Mouse (Mus musculus) liver, postnatal 0 days (tissue): Measurements from ENCODE around the gene Suv39h1. TPM values are rescaled to one million over a fixed set of nuclear protein-coding genes. Genes with fewer than 3 reads are reported as not detected.

ENCODE experiments used
- ATAC-seq: fragments of 200-750 bp; cut with Nextera tagmentation; 2 replicates; pipeline ENCODE4 v1.8.0; 2017; ENCODE audit warnings: mild to moderate bottlenecking, moderate library complexity
- DNase-seq: peaks from one replicate; pipeline ENCODE4 v3.0.0-alpha.2; 2016
- H3K27ac ChIP-seq: fragments of 300-500 bp; sonication (generic); 2 replicates; pipeline ENCODE4 v1.5.1; 2014; ENCODE audit warnings: antibody characterized with exemption, moderate library complexity, mild to moderate bottlenecking, low read depth
- H3K27me3 ChIP-seq: fragments of 300-500 bp; sonication (generic); 2 replicates; pipeline ENCODE4 v1.6.1; 2014; ENCODE audit warnings: low read length, control low read depth, mixed read lengths; ENCODE audit not compliant: insufficient read depth
- H3K36me3 ChIP-seq: fragments of 300-500 bp; sonication (generic); replicated peaks from 2 replicates; pipeline ENCODE4 v1.6.1; 2014; ENCODE audit warnings: mild to moderate bottlenecking, control low read depth, low read length, moderate library complexity, mixed read lengths; ENCODE audit not compliant: insufficient read depth
- H3K4me1 ChIP-seq: fragments of 300-500 bp; sonication (generic); 2 replicates; pipeline ENCODE4 v1.6.1; 2014; ENCODE audit warnings: antibody characterized with exemption, mild to moderate bottlenecking, control low read depth; ENCODE audit not compliant: insufficient read depth
- H3K4me2 ChIP-seq: fragments of 300-500 bp; sonication (generic); 2 replicates; pipeline ENCODE4 v1.6.1; 2014; ENCODE audit warnings: low read depth, mild to moderate bottlenecking, low read length, moderate library complexity, mixed read lengths
- H3K4me3 ChIP-seq: fragments of 300-500 bp; sonication (generic); 2 replicates; pipeline ENCODE4 v1.5.1; 2014; ENCODE audit warnings: low read depth, low read length
- H3K9ac ChIP-seq: fragments of 300-500 bp; sonication (generic); replicated peaks from 2 replicates; pipeline ENCODE4 v1.6.1; 2014; ENCODE audit warnings: mild to moderate bottlenecking, moderate library complexity
- H3K9me3 ChIP-seq: fragments of 300-500 bp; sonication (generic); 2 replicates; pipeline ENCODE4 v1.6.1; 2016; ENCODE audit warnings: mild to moderate bottlenecking, control low read depth, low read length, mixed read lengths
- CTCF ChIP-seq: sonication (generic); IDR thresholded peaks from 2 replicates; pipeline ENCODE4 v1.5.1; 2016; ENCODE audit warnings: antibody characterized with exemption, low read depth
- EP300 ChIP-seq: IDR thresholded peaks from 2 replicates; pipeline ENCODE4 v1.6.1; 2016; ENCODE audit warnings: antibody characterized with exemption, low read depth, mild to moderate bottlenecking
- WGBS: fragments of 180-500 bp; shearing (Covaris S2); extraction: QIAGEN DNeasy Blood & Tissue Kit; methylation state at CpG from one replicate; pipeline ENCODE4 v1.1.7; 2014; ENCODE audit not compliant: insufficient replicate concordance; 5-methylcytosine and 5-hydroxymethylcytosine counted together
- polyA plus RNA-seq: library from polyadenylated mRNA; unstranded; fragments of >200 nt; fragmentation: Nextera tagmentation; extraction: Ambion mirVana; gene quantifications from 2 replicates; pipeline ENCODE4 v1.2.1, GENCODE M21; 2015

Gene Suv39h1
- 13.9 and 15.8 TPM in 2 replicates for polyA plus RNA-seq

GRCm38 (mm10) chrX:8074430-8075014 lies at the start of gene Suv39h1:
TSS of gene Suv39h1 (minus strand) at chrX:8074760.
- peak; percentile 99 for ATAC-seq
- DNase-seq: peak; percentile 91
- peak within 1 kb of the TSS; percentile 75 for H3K4me3 ChIP-seq
- no peaks in the 10 kb centered on the region for H3K4me1 ChIP-seq
- H3K4me2 ChIP-seq: peak within 1 kb of the TSS; percentile 75
- peaks cover 6% of the 10 kb centered on the region; the same call in 1 of the 2 replicates for H3K36me3 ChIP-seq
- H3K9ac ChIP-seq: peak within 1 kb of the TSS; percentile 79
- H3K27ac ChIP-seq: peak within 1 kb of the TSS; percentile 90
- no peaks in the 10 kb centered on the region for H3K27me3 ChIP-seq
- H3K9me3 ChIP-seq: no peaks in the 10 kb centered on the region
- TF ChIP-seq EP300 (no peak), CTCF (no peak)
- WGBS: 17% methylated on average over 44 of the region's 46 CpGs

DNA sequence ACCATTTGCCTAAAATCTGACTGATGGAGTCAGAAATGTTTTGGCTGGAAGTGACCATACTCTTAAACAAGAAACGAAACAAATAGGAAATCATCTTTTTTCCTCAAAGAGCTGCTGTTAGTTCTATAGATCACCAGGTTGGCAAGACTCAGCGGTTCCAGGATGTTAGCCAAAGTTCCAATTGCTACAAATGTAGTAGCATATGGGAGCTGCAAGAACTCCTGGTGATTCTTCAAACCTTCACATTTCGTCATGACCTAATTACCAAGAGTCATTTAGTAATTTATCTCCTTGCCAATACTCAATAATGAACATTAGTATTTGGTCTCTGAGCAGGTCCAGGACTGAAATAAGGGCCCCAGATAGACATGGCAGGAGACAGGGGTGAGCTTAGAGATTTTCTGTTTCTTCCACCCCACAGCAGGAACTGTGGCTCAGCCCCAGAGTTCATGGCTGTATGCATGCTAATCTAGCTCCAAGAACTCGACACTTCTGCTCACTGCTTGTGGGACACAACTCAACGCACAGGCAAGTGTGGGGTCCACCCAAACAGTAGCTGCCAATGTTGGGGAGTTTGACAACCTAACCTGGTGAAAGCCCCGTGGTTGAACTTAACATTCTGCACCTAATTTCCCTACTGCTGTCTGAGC lies 49.4 kb upstream of the Suv39h1 start:
- TF ChIP-seq CTCF (no peak), EP300 (no peak)
- peaks cover 3% of the 10 kb centered on the region for H3K36me3 ChIP-seq
- no peak for ATAC-seq
- WGBS: 76% methylated on average over 6 of the region's 6 CpGs
- no peaks in the 10 kb centered on the region for H3K27me3 ChIP-seq
- H3K9ac ChIP-seq: no peak overlapping the region
- H3K4me1 ChIP-seq: no peaks in the 10 kb centered on the region
- H3K9me3 ChIP-seq: no peaks in the 10 kb centered on the region
- no peak overlapping the region for H3K4me3 ChIP-seq
- no peak overlapping the region for H3K27ac ChIP-seq
- DNase-seq: no peak
- no peak overlapping the region for H3K4me2 ChIP-seq

DNA sequence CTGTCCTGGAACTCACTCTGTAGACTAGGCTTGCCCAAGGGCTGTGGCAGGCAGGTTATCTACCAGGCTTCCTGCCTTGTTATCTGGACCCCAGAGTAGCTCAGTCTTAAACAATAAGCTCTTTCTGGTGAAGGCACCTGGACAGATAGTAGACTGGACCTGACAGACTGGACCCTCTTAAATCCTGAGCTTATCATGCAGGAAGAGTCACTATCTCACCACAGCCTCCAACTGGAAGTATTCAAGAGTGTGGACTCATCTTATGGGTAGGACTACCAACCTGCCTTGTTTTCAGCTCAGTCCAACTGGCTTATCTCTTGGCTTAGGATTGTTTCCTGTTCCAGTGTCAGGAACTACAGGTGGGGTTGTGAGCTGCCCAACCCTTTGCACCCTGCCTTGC lies 42.7 kb upstream of the Suv39h1 start:
- H3K36me3 ChIP-seq: no peaks in the 10 kb centered on the region
- no peaks in the 10 kb centered on the region for H3K27me3 ChIP-seq
- no peaks in the 10 kb centered on the region for H3K4me1 ChIP-seq
- ATAC-seq (no peak), DNase-seq (no peak)
- H3K9ac ChIP-seq: no peak overlapping the region
- TF ChIP-seq CTCF (no peak), EP300 (no peak)
- H3K9me3 ChIP-seq: no peaks in the 10 kb centered on the region
- no peak overlapping the region for H3K4me2 ChIP-seq
- H3K4me3 ChIP-seq: no peak overlapping the region
- H3K27ac ChIP-seq: no peak overlapping the region

GRCm38 (mm10) chrX:8115275-8115674 lies 40.7 kb upstream of the Suv39h1 start:
- Histone ChIP-seq H3K36me3 (no peaks in the 10 kb centered on the region), H3K4me3 (no peak overlapping the region), H3K9ac (no peak overlapping the region), H3K4me1 (no peaks in the 10 kb centered on the region), H3K4me2 (no peak overlapping the region), H3K27ac (no peak overlapping the region), H3K27me3 (no peaks in the 10 kb centered on the region), H3K9me3 (no peaks in the 10 kb centered on the region)
- no peak for ATAC-seq
- TF ChIP-seq CTCF (peak; percentile 48), EP300 (no peak)
- 57% methylated on average over 4 of the region's 4 CpGs for WGBS
- no peak for DNase-seq

GRCm38 (mm10) chrX:8105019-8105418 lies 30.5 kb upstream of the Suv39h1 start:
- no peak for TF ChIP-seq EP300
- TF ChIP-seq CTCF: no peak
- H3K27ac ChIP-seq: no peak overlapping the region
- H3K9me3 ChIP-seq: no peaks in the 10 kb centered on the region
- DNase-seq (no peak), ATAC-seq (no peak)
- no peaks in the 10 kb centered on the region for H3K4me1 ChIP-seq
- no peak overlapping the region for H3K9ac ChIP-seq
- H3K27me3 ChIP-seq: no peaks in the 10 kb centered on the region
- H3K4me3 ChIP-seq: no peak overlapping the region
- WGBS: 86% methylated on average over 3 of the region's 3 CpGs
- no peaks in the 10 kb centered on the region for H3K36me3 ChIP-seq
- H3K4me2 ChIP-seq: no peak overlapping the region

DNA sequence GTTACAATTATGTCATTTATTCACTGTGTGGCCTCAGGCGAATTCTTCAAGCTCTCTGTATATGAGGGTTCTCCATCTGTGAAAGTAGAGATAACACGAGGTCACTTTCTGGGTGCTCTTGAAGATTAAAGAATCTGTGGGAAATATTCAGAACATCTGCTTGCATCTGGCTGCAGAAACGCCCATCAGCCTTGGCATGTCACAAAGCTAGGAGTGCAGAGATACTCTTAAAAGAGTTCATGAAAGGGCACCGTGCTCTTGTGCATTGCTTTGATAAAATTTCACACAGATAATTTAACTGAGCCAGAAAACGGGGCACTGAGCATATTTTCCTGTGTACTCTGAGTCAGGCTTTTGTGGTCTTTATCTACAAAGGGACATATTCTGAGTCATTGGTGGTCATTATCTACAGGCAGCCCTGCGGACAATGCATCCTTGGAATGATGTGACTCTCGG lies 27.7 kb upstream of the Suv39h1 start:
- Histone ChIP-seq H3K27ac (0 out of 2 replicates have a peak overlapping the region, but pooled peaks have one; percentile 39), H3K4me1 (no peaks in the 10 kb centered on the region), H3K9me3 (no peaks in the 10 kb centered on the region), H3K36me3 (no peaks in the 10 kb centered on the region), H3K27me3 (no peaks in the 10 kb centered on the region), H3K4me3 (no peak overlapping the region), H3K9ac (no peak overlapping the region), H3K4me2 (peak overlapping the region; percentile 35; the same call in 1 of the 2 replicates)
- peak; percentile 93 for ATAC-seq
- DNase-seq: peak; percentile 24
- no peak for TF ChIP-seq CTCF
- peak; percentile 96 for TF ChIP-seq EP300
- WGBS: 38% methylated on average over 7 of the region's 7 CpGs
